Mouse (Mus musculus) hindbrain, postnatal 0 days (tissue): Measurements from ENCODE around the gene Pabpc1l. TPM values are rescaled to one million over a fixed set of nuclear protein-coding genes. Genes with fewer than 3 reads are reported as not detected.

Source experiments
- ATAC-seq: fragments of 200-750 bp; cut with Nextera tagmentation; 2 replicates; pipeline ENCODE4 v1.8.0; 2017; ENCODE audit warnings: mild to moderate bottlenecking, moderate TSS enrichment, moderate library complexity
- DNase-seq: peaks from one replicate; pipeline ENCODE4 v3.0.0-alpha.2; 2015; ENCODE audit warnings: low spot score
- H3K27ac ChIP-seq: fragments of 300-500 bp; sonication (generic); 2 replicates; pipeline ENCODE4 v1.5.1; 2014; ENCODE audit warnings: mild to moderate bottlenecking
- H3K27me3 ChIP-seq: fragments of 300-500 bp; sonication (generic); 2 replicates; pipeline ENCODE4 v1.6.1; 2014; ENCODE audit warnings: low read length, mixed read lengths; ENCODE audit not compliant: insufficient read depth
- H3K36me3 ChIP-seq: fragments of 300-500 bp; sonication (generic); 2 replicates; pipeline ENCODE4 v1.6.1; 2014; ENCODE audit warnings: low read length, mixed read lengths; ENCODE audit not compliant: insufficient read depth
- H3K4me1 ChIP-seq: fragments of 300-500 bp; sonication (generic); 2 replicates; pipeline ENCODE4 v1.6.1; 2014; ENCODE audit warnings: antibody characterized with exemption, low read length, mixed read lengths; ENCODE audit not compliant: insufficient read depth
- H3K4me2 ChIP-seq: fragments of 300-500 bp; sonication (generic); 2 replicates; pipeline ENCODE4 v1.6.1; 2014; ENCODE audit warnings: low read depth, mild to moderate bottlenecking, low read length, moderate library complexity, mixed read lengths
- H3K4me3 ChIP-seq: fragments of 300-500 bp; sonication (generic); 2 replicates; pipeline ENCODE4 v1.5.1; 2014; ENCODE audit warnings: low read length
- H3K9ac ChIP-seq: fragments of 300-500 bp; sonication (generic); replicated peaks from 2 replicates; pipeline ENCODE4 v1.6.1; 2014; ENCODE audit warnings: mild to moderate bottlenecking, low read length, moderate library complexity, mixed read lengths
- H3K9me3 ChIP-seq: fragments of 300-500 bp; sonication (generic); 2 replicates; pipeline ENCODE4 v1.6.1; 2016; ENCODE audit warnings: low read length, mixed read lengths
- CTCF ChIP-seq: IDR thresholded peaks from 2 replicates; pipeline ENCODE4 v1.5.1; 2016; ENCODE audit warnings: antibody characterized with exemption, control low read depth, low read depth
- WGBS: fragments of 180-500 bp; shearing (Covaris S2); extraction: QIAGEN DNeasy Blood & Tissue Kit; methylation state at CpG from one replicate; pipeline ENCODE4 v1.1.7; 2014; 5-methylcytosine and 5-hydroxymethylcytosine counted together
- polyA plus RNA-seq: library from polyadenylated mRNA; unstranded; fragments of >200 nt; fragmentation: Nextera tagmentation; extraction: Ambion mirVana; gene quantifications from 2 replicates; pipeline ENCODE4 v1.2.1, GENCODE M21; 2015
- total RNA-seq: library from RNA; depleted of rRNA; stranded (reverse); fragments of >200 nt; gene quantifications from 2 replicates; pipeline ENCODE4 v1.2.3, GENCODE M21; 2014

Gene Pabpc1l
- total and polyA plus RNA-seq, 2 experiments from 2014 or later = 1.3 to 2.2 TPM

DNA sequence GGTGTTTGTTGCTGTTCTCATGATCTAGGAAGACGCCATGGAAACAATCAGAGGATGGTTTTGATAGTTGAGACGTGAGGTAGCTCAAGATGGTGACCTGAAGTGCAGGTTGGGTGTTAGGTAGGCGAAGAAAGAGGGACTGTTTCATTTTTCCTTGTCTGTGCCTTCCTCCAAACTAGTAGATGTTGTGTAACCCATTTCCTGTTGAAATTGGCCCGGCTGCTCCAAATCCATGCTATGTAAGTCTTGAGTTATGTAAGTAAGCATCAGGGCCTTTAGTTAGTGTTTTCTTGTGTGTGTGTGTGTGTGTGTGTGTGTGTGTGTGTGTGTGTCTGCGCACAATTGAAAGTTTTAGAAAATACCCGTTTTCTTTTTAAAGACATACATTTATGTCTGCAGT lies 16.0 kb upstream of the Pabpc1l start:
- no peaks in the 10 kb centered on the region for H3K9me3 ChIP-seq
- DNase-seq = no peak
- no peaks in the 10 kb centered on the region for H3K27me3 ChIP-seq

DNA sequence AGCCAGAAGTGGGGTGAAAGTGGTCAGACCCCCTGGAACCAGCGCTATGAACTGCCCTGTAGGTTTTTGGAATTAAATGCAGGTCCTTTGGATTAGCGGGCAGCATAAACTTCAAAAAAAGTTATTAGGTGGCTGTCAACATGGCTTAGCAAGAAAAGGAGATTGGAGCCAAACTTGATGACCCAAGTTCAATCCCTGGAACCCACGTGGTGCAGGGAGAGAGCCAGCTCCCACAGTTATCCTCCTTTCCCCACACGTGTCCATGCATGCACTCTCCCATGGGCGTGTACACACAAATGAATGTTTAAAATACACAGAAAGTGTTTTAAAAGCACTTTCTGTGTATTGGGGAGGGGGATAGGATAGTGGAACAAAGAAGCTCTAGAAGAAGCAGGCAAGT lies 14.8 kb upstream of the Pabpc1l start:
- DNase-seq (no peak), ATAC-seq (no peak)
- Histone ChIP-seq H3K9ac (no peak overlapping the region), H3K4me3 (no peak overlapping the region), H3K27ac (no peak overlapping the region), H3K4me1 (no peaks in the 10 kb centered on the region), H3K4me2 (no peak overlapping the region), H3K9me3 (no peaks in the 10 kb centered on the region), H3K27me3 (no peaks in the 10 kb centered on the region), H3K36me3 (peaks cover 31% of the 10 kb centered on the region)
- 84% methylated on average over 5 of the region's 5 CpGs for WGBS
- no peak for TF ChIP-seq CTCF

More for the DNA sequence above, 16.0 kb upstream of the Pabpc1l start:
- no peak overlapping the region for H3K27ac ChIP-seq
- peaks cover 18% of the 10 kb centered on the region; the same call in 1 of the 2 replicates for H3K36me3 ChIP-seq
- no peak for TF ChIP-seq CTCF
- H3K4me1 ChIP-seq = no peaks in the 10 kb centered on the region
- H3K9ac ChIP-seq = no peak overlapping the region
- H3K4me2 ChIP-seq = no peak overlapping the region
- WGBS = 92% methylated on average over 6 of the region's 6 CpGs
- no peak overlapping the region for H3K4me3 ChIP-seq
- no peak for ATAC-seq

DNA sequence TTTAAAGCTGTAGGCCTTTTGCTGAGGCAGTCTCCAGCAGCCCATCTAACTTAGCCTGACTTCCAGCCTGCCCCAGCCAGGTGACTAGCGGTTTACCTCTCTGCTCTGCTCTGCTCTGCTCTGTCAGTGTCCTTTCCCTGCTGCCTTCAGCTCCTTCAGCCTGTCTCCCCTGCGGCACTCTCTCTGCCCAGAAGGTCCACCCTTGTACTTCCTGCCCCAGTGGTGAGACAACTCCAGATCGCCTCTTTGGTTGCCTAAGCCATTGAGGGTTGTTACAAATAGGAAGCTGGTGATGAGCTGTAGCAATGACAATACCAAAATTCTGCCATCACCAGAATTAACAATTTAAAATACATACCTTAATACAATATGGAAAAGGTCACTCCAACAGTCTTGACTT lies 14.3 kb upstream of the Pabpc1l start:
- H3K4me1 ChIP-seq = no peaks in the 10 kb centered on the region
- H3K4me2 ChIP-seq = no peak overlapping the region
- no peaks in the 10 kb centered on the region for H3K9me3 ChIP-seq
- WGBS = 90% methylated on average over 3 of the region's 3 CpGs
- H3K36me3 ChIP-seq = peaks cover 35% of the 10 kb centered on the region
- no peak overlapping the region for H3K27ac ChIP-seq
- ATAC-seq = no peak
- DNase-seq = no peak
- no peak overlapping the region for H3K9ac ChIP-seq
- no peaks in the 10 kb centered on the region for H3K27me3 ChIP-seq
- no peak for TF ChIP-seq CTCF
- no peak overlapping the region for H3K4me3 ChIP-seq

DNA sequence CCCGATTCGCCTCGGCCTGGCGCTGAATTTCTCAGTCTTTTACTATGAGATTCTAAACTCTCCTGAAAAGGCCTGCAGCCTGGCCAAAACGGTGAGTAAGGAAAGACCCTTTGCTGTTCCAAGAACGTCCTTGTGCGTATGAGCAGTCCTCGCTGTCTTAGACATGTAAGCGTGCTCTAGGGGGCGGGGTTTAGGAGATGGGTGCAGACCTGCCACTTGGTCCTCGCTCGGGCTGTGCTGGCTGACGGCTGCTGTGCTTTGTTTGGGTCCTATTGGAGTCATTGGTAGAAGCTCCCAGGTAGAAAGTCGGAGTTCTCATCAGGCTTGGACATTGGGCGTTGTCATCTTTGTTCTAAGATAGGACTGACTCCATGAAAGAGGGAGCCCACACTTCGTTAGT lies 9.9 kb upstream of the Pabpc1l start:
- H3K4me3 ChIP-seq = no peak overlapping the region
- H3K9me3 ChIP-seq = no peaks in the 10 kb centered on the region
- no peak overlapping the region for H3K9ac ChIP-seq
- ATAC-seq (no peak), DNase-seq (no peak)
- H3K27me3 ChIP-seq = no peaks in the 10 kb centered on the region
- no peak overlapping the region for H3K27ac ChIP-seq
- no peaks in the 10 kb centered on the region for H3K4me1 ChIP-seq
- WGBS = 93% methylated on average over 16 of the region's 16 CpGs
- peaks cover 73% of the 10 kb centered on the region for H3K36me3 ChIP-seq
- TF ChIP-seq CTCF = no peak
- H3K4me2 ChIP-seq = no peak overlapping the region

DNA sequence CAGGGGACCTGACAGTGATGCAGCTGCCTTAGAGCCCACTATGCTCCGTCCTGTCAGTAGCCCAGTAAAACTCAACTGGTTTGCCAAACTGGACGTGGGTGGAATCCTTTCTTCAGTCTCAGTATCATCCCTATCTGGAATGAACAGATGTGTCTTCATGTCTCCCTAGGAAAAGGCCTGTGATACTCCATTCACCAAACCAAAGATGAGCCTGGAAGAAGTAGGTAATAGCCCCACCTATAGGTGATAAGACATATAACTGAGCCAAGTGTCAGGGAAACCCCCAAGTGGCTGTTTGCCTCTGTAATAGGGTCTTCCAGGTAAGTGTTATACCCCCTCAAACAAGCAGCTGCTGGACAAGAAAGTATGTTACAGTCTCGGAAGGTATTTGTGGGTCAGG lies 6.3 kb upstream of the Pabpc1l start:
- H3K9me3 ChIP-seq = no peaks in the 10 kb centered on the region
- no peak overlapping the region for H3K4me3 ChIP-seq
- ATAC-seq (peak; percentile 15; the same call in 1 of the 2 replicates), DNase-seq (peak; percentile 37)
- H3K27ac ChIP-seq = no peak overlapping the region
- no peaks in the 10 kb centered on the region for H3K27me3 ChIP-seq
- 89% methylated on average over 3 of the region's 3 CpGs for WGBS
- TF ChIP-seq CTCF = peak; percentile 46
- peaks cover 55% of the 10 kb centered on the region for H3K36me3 ChIP-seq
- no peak overlapping the region for H3K4me2 ChIP-seq
- no peak overlapping the region for H3K9ac ChIP-seq
- no peaks in the 10 kb centered on the region for H3K4me1 ChIP-seq

DNA sequence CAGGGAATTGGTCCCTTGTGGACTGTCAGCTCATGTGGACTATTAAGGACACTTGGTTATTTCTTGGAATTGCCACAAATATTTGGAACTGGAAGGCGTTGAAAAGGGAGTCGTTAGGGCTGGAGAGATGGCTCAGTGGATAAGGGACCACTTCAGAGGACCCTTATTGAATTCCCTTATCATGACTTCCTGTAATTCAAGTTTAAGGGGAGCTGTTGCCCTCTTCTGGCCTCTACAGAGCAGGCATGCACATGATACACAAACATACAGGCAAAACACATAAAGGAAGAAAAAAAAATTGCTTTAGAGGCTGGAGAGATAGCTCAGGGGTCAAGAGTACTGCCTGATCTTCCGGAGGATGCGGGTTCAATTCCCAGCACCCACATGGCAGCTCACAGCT lies 5.3 kb upstream of the Pabpc1l start:
- Histone ChIP-seq H3K4me1 (no peaks in the 10 kb centered on the region), H3K27me3 (no peaks in the 10 kb centered on the region), H3K9me3 (no peaks in the 10 kb centered on the region), H3K36me3 (peaks cover 47% of the 10 kb centered on the region), H3K9ac (no peak overlapping the region), H3K4me2 (no peak overlapping the region), H3K27ac (no peak overlapping the region), H3K4me3 (no peak overlapping the region)
- 93% methylated on average over 4 of the region's 4 CpGs for WGBS
- DNase-seq = no peak
- ATAC-seq = no peak
- peak; percentile 28; the same call in 1 of the 2 replicates for TF ChIP-seq CTCF

DNA sequence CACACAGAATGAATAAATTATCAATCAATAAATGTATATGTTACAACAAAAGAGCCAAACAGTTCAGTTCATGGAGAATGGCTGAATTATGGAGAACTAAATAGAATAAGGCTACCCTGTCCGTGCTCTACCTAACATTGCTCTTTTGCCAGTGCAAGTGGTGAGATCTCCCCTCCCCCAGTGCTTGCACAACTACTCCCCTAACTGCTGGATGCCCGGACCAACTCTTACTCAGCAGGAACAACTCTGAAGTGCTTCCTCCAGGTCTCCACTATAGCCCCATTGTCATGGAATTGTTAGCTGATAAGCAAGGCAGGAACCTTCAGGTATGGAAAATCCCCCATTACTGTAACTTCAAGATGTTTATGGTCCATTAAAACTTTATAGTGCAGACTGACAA lies 3.1 kb upstream of the Pabpc1l start:
- Histone ChIP-seq H3K9ac (no peak overlapping the region), H3K36me3 (peaks cover 26% of the 10 kb centered on the region), H3K27me3 (no peaks in the 10 kb centered on the region), H3K4me1 (no peaks in the 10 kb centered on the region), H3K27ac (no peak overlapping the region), H3K4me2 (no peak overlapping the region), H3K4me3 (no peak overlapping the region), H3K9me3 (no peaks in the 10 kb centered on the region)
- DNase-seq (no peak), ATAC-seq (no peak)
- TF ChIP-seq CTCF = no peak
- 55% methylated on average over 2 of the region's 2 CpGs for WGBS
